Mouse (Mus musculus) heart, adult 2 months (tissue): ENCODE measurements around the gene A3galt2. TPM values are rescaled to one million over a fixed set of nuclear protein-coding genes. Genes with fewer than 3 reads are reported as not detected.

Experiments
- DNase-seq, 2 experiments: peaks; one replicate each; pipeline ENCODE4 v3.0.0; 2021
- H3K27ac ChIP-seq: fragments of 200-600 bp; 2 replicates; pipeline ENCODE4 v1.8.1; 2022
- H3K27me3 ChIP-seq: fragments of 200-500 bp; 2 replicates; pipeline ENCODE4 v1.6.1; 2012; ENCODE audit warnings: mild to moderate bottlenecking, low read length, inconsistent platforms, mixed read lengths; ENCODE audit not compliant: control insufficient read depth, insufficient read depth
- H3K36me3 ChIP-seq: fragments of 200-500 bp; 2 replicates; pipeline ENCODE4 v1.6.1; 2012; ENCODE audit warnings: low read length, inconsistent platforms; ENCODE audit not compliant: control insufficient read depth, insufficient read depth
- H3K4me1 ChIP-seq: fragments of 200-500 bp; 2 replicates; pipeline ENCODE4 v1.6.1; 2011; ENCODE audit warnings: low read length; ENCODE audit not compliant: control insufficient read depth, insufficient read depth
- H3K4me3 ChIP-seq: fragments of 200-600 bp; 2 replicates; pipeline ENCODE4 v1.8.1; 2022
- H3K79me2 ChIP-seq: fragments of 200-500 bp; replicated peaks from 2 replicates; pipeline ENCODE4 v1.6.1; 2012; ENCODE audit warnings: mild to moderate bottlenecking, inconsistent platforms, low read length, moderate library complexity, mixed read lengths; ENCODE audit not compliant: control insufficient read depth, insufficient read depth
- H3K9ac ChIP-seq: fragments of 200-500 bp; 2 replicates; pipeline ENCODE4 v1.6.1; 2012; ENCODE audit warnings: low read depth, mild to moderate bottlenecking, control low read depth, inconsistent platforms, low read length, mixed read lengths
- CTCF ChIP-seq: fragments of 200-600 bp; IDR thresholded peaks from 2 replicates; pipeline ENCODE4 v1.8.1; 2022; ENCODE audit warnings: antibody characterized with exemption, mild to moderate bottlenecking, moderate library complexity
- EP300 ChIP-seq: fragments of 200-500 bp; IDR thresholded peaks from 2 replicates; pipeline ENCODE4 v1.6.1; 2011; ENCODE audit warnings: low read depth, low read length, control low read depth; ENCODE audit not compliant: insufficient read depth
- POLR2A ChIP-seq: fragments of 200-500 bp; IDR thresholded peaks from 2 replicates; pipeline ENCODE4 v1.6.1; 2011; ENCODE audit warnings: mild to moderate bottlenecking, low read depth, low read length, control low read depth; ENCODE audit not compliant: insufficient read depth
- WGBS: fragments of 180-500 bp; shearing (Covaris S2); methylation state at CpG from one replicate; pipeline ENCODE4 v1.1.7; 2018; 5-methylcytosine and 5-hydroxymethylcytosine counted together
- intact Hi-C: fragments of 180-260 bp; cut with DNase I; formaldehyde crosslinking; loops from one replicate; pipeline ENCODE4 v1.15.1; 2025
- polyA plus RNA-seq: library from polyadenylated mRNA; depleted of rRNA; stranded (reverse); fragments of >200 nt; gene quantifications from 2 replicates; pipeline ENCODE4 v1.2.3, GENCODE M21; 2012; rRNA removed
- total RNA-seq, 2 experiments: library from RNA; stranded (reverse); gene quantifications; 2 replicates each; pipeline ENCODE4 v1.2.3; 2021

Gene A3galt2
- total and polyA plus RNA-seq, 3 experiments, result 0.08 to 0.37 (median 0.16) TPM

- H3K9ac ChIP-seq, result peak within 1 kb of the TSS; percentile 89
- intact Hi-C loops, result loop anchor here (5.0 kb wide), 1 partner anchor 51 kb away; no protein-coding TSS in a partner anchor
- WGBS, result 7% methylated on average over 97 of the region's 111 CpGs
- no peaks in the 10 kb centered on the region for H3K36me3 ChIP-seq
- H3K79me2 ChIP-seq, result peaks cover 10% of the 10 kb centered on the region
- H3K27me3 ChIP-seq, result no peaks in the 10 kb centered on the region
- DNase-seq, result peak; percentile 75 to 77
- H3K27ac ChIP-seq, result peak within 1 kb of the TSS; percentile 77
- H3K4me1 ChIP-seq, result peaks cover 13% of the 10 kb centered on the region
- TF ChIP-seq POLR2A, result no peak
- no peak for TF ChIP-seq EP300
- peak; percentile 31; the same call in 1 of the 2 replicates for TF ChIP-seq CTCF
- H3K4me3 ChIP-seq, result peak within 1 kb of the TSS; percentile 93
Measured at GRCm38 (mm10) chr4:128806043-128806826, 51.1 kb downstream of the A3galt2 start, which contains the start of gene Zfp362. Gene Zfp362 (minus strand): TSS chr4:128806045.

DNA sequence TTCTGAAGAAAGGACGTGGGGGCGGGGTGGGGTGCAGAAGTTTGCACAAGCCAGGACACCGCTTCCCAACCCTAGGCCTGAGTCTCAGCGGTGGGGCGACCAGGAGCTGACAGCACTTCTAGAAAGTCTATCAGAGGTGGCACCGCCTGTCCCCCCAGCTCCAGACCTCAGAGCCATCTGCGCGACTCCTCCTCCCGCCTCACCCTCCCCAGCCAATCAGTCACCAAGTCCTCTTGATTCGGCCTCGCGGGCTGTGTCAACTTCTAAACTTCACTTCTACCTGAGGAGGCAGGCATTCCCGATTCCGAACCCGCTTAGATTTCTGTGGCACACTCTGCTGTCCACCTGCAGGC lies 51.6 kb downstream of the A3galt2 start:
- Histone ChIP-seq H3K36me3 (no peaks in the 10 kb centered on the region), H3K4me1 (peaks cover 13% of the 10 kb centered on the region), H3K79me2 (peaks cover 9% of the 10 kb centered on the region), H3K9ac (peak overlapping the region; percentile 89), H3K4me3 (peak overlapping the region; percentile 63), H3K27me3 (no peaks in the 10 kb centered on the region), H3K27ac (peak overlapping the region; percentile 76)
- peak; percentile 73 to 78 for DNase-seq
- intact Hi-C loops, result loop anchor here (5.0 kb wide), 1 partner anchor 50 kb away; no protein-coding TSS in a partner anchor
- no peak for TF ChIP-seq EP300
- peak; percentile 76 for TF ChIP-seq POLR2A
- no peak for TF ChIP-seq CTCF
- under 1% methylated on average over 15 of the region's 15 CpGs for WGBS

DNA sequence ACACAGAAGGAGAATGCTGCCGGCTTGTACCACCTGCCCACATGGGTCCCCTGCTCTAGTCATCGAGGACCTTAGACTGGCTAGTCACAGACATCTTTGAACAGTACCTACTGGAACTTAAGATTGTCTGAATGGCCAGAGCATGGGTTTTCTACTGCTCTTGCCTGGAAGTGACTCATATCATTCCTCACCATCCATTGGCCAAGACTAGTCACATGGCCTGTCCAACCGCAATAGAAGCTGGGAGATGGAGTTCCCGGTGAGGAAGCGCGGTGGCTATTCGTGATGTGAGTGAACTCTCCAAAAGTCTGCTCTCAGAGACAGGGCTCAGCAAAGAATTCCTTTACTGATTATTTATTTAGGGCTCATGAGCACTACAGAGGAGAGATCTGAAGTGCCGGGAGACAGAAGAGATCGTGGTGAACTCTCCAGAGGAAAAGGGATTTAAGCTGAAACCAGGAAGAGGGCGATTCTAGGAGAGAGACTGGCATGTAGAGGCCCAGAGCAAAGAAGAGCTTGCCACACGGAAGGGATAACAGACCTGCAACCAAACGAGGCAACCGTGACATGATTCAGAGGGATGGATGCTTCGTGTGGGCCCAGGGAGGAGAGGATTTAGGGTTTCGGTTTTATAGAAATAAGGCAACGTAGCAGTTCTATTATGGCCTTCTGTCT lies 56.4 kb downstream of the A3galt2 start:
- TF ChIP-seq CTCF, result peak; percentile 50
- peak; percentile 75 for TF ChIP-seq POLR2A
- no peak for TF ChIP-seq EP300
- peak overlapping the region; percentile 68 for H3K27ac ChIP-seq
- intact Hi-C loops, result loop anchor here (10.0 kb wide), 1 partner anchor 373 kb away; the partner anchor contains the start of genes S100pbp and Yars
- H3K36me3 ChIP-seq, result no peaks in the 10 kb centered on the region
- 13% methylated on average over 16 of the region's 16 CpGs for WGBS
- H3K9ac ChIP-seq, result peak overlapping the region; percentile 58
- DNase-seq, result peak; percentile 74 to 86
- H3K4me1 ChIP-seq, result peaks cover 5% of the 10 kb centered on the region
- no peaks in the 10 kb centered on the region for H3K79me2 ChIP-seq
- peak overlapping the region; percentile 52 for H3K4me3 ChIP-seq
- H3K27me3 ChIP-seq, result no peaks in the 10 kb centered on the region

DNA sequence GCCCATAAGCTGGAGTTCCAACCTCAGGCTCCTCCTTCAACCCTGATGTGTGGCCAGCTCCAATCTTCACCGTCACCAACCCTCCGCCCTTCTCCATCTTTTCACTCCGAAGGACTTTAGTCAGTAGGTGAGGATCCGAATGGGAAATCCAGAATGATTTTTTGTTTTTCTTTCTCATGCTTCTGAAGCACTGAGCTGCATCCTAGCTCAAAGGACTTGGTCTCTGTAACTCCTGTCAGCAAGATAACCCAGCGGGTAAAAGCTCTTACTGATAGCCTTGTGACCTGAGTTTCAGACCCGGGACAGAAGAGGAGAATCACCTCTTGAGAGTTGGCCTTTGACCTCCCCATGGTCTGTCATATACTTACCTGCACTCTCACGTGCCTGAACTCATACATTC lies 61.8 kb downstream of the A3galt2 start:
- H3K27ac ChIP-seq, result no peak overlapping the region
- H3K4me1 ChIP-seq, result no peaks in the 10 kb centered on the region; the same call in 1 of the 2 replicates
- WGBS, result 43% methylated on average over 7 of the region's 7 CpGs
- H3K9ac ChIP-seq, result no peak overlapping the region
- no peak for DNase-seq
- H3K79me2 ChIP-seq, result no peaks in the 10 kb centered on the region
- no peaks in the 10 kb centered on the region for H3K36me3 ChIP-seq
- no peak for TF ChIP-seq CTCF
- TF ChIP-seq EP300, result no peak
- no peak for TF ChIP-seq POLR2A
- no peak overlapping the region for H3K4me3 ChIP-seq
- intact Hi-C loops, result loop anchor here (10.0 kb wide), 1 partner anchor 368 kb away; the partner anchor contains the start of genes S100pbp and Yars
- H3K27me3 ChIP-seq, result no peaks in the 10 kb centered on the region

Other genes starting within 250 kb of the A3galt2 start
- 10 to 100 TPM in 1 of 2 experiments, 1 to 10 TPM in 1; 6.0 to 10.1 TPM for gene Zscan20, start 145.3 kb upstream of the A3galt2 start, total RNA-seq
- gene Zscan20, start 145.3 kb upstream of the A3galt2 start, polyA plus RNA-seq, result 1.8 and 3.3 TPM in 2 replicates
- under 1 TPM; 0.09 to 0.10 TPM for gene Tlr12, start 136.7 kb upstream of the A3galt2 start, total RNA-seq
- gene Tlr12, start 136.7 kb upstream of the A3galt2 start, polyA plus RNA-seq, result 0.12 and 0.21 TPM in 2 replicates
- 10 to 100 TPM; 34.3 to 46.3 TPM for gene Phc2, start 100.7 kb upstream of the A3galt2 start, total RNA-seq
- gene Phc2, start 100.7 kb upstream of the A3galt2 start, polyA plus RNA-seq, result 39.7 and 44.5 TPM in 2 replicates
- gene Zfp362, start 50.7 kb downstream of the A3galt2 start, total RNA-seq, result 10 to 100 TPM; 11.9 to 12.8 TPM
- gene Zfp362, start 50.7 kb downstream of the A3galt2 start, polyA plus RNA-seq, result 13.2 and 18.8 TPM in 2 replicates
- 1 to 10 TPM; 1.2 to 1.5 TPM for gene Trim62, start 128.2 kb downstream of the A3galt2 start, total RNA-seq
- 1.2 and 1.3 TPM in 2 replicates for gene Trim62, start 128.2 kb downstream of the A3galt2 start, polyA plus RNA-seq
- gene Azin2, start 207.1 kb downstream of the A3galt2 start, total RNA-seq, result 1 to 10 TPM; 2.0 to 3.0 TPM
- 3.2 and 3.7 TPM in 2 replicates for gene Azin2, start 207.1 kb downstream of the A3galt2 start, polyA plus RNA-seq
- 10 to 100 TPM; 63.1 to 70.5 TPM for gene Ak2, start 236.6 kb downstream of the A3galt2 start, total RNA-seq
- gene Ak2, start 236.6 kb downstream of the A3galt2 start, polyA plus RNA-seq, result 41.8 and 43.4 TPM in 2 replicates